Mouse (Mus musculus): ENCODE data around the gene Lrmda.

GRCm38 (mm10) chr14:22058729-22059128 is 39.2 kb downstream of the Lrmda start:
- no peak for TF ChIP-seq CTCF (IDR thresholded peaks at IDR 0.05; ENCODE audit: borderline replicate concordance, control insufficient read depth, extremely low read depth, insufficient read depth, low read length, poor library complexity)
- no peak for TF ChIP-seq POLR2A (IDR thresholded peaks at IDR 0.05; ENCODE audit: control insufficient read depth, extremely low read depth, insufficient read depth, low read length, poor library complexity)
